Mouse (Mus musculus) common myeloid progenitor, adult 5-6 weeks (primary cell): ENCODE measurements around the gene Ppp6r1. TPM values are rescaled to one million over a fixed set of nuclear protein-coding genes. Genes with fewer than 3 reads are reported as not detected.
A peak's percentile ranks its signal among the peaks of the same experiment; 100 is the strongest.

Experiments
- ATAC-seq: replicated peaks from 2 replicates; pipeline ENCODE4 v1.8.0; 2016; ENCODE audit warnings: low read depth, mild to moderate bottlenecking, moderate TSS enrichment, inconsistent platforms; ENCODE audit not compliant: poor library complexity, severe bottlenecking
- total RNA-seq: library from RNA; stranded (forward); fragments of 200-1000, 187-1606 nt; gene quantifications from 2 replicates; pipeline ENCODE4 v1.2.3, GENCODE M21; 2017

Ppp6r1 gene
- total RNA-seq, 1 experiment from 2014 or later, result 149 TPM

GRCm38 (mm10) chr7:4623544-4624189, 35.2 kb downstream of the Ppp6r1 start:
- ATAC-seq, result peak; percentile 52; the same call in 1 of the 2 replicates

GRCm38 (mm10) chr7:4619979-4620378, 38.8 kb downstream of the Ppp6r1 start:
- peak; percentile 87 for ATAC-seq

GRCm38 (mm10) chr7:4613740-4614403, 44.9 kb downstream of the Ppp6r1 start:
- ATAC-seq, result peak; percentile 82

GRCm38 (mm10) chr7:4612956-4613355, 45.9 kb downstream of the Ppp6r1 start:
- no peak for ATAC-seq

GRCm38 (mm10) chr7:4612386-4612785, 46.4 kb downstream of the Ppp6r1 start:
- ATAC-seq, result no peak

- no peak for ATAC-seq
Observed at GRCm38 (mm10) chr7:4611921-4612341, 46.9 kb downstream of the Ppp6r1 start.

- no peak for ATAC-seq
Observed at GRCm38 (mm10) chr7:4611511-4611910, 47.3 kb downstream of the Ppp6r1 start.

GRCm38 (mm10) chr7:4608002-4608401, 50.8 kb downstream of the Ppp6r1 start:
- peak; percentile 39; the same call in 1 of the 2 replicates for ATAC-seq

- ATAC-seq, result no peak
Observed at GRCm38 (mm10) chr7:4603873-4604272, 54.9 kb downstream of the Ppp6r1 start, which contains the start of gene Ptprh. TSS of gene Ptprh (minus strand) at chr7:4604041.

- ATAC-seq, result no peak
Observed at GRCm38 (mm10) chr7:4602969-4603368, 55.9 kb downstream of the Ppp6r1 start.

- peak; percentile 81 for ATAC-seq
Observed at GRCm38 (mm10) chr7:4597046-4597445, 61.8 kb downstream of the Ppp6r1 start.

Other genes with a start within 250 kb of the Ppp6r1 start
- gene Rdh13, start 213.4 kb downstream of the Ppp6r1 start, total RNA-seq, result 14.0 and 15.1 TPM in 2 replicates
- 4.2 and 5.6 TPM in 2 replicates for gene Eps8l1, start 198.3 kb downstream of the Ppp6r1 start, total RNA-seq
- 90.2 and 117 TPM in 2 replicates for gene Ppp1r12c, start 157.3 kb downstream of the Ppp6r1 start, total RNA-seq
- gene Tnnt1, start 142.6 kb downstream of the Ppp6r1 start, total RNA-seq, result 6.1 and 6.6 TPM in 2 replicates
- gene Tnni3, start 134.8 kb downstream of the Ppp6r1 start, total RNA-seq, result 0.87 and 1.9 TPM in 2 replicates
- gene Dnaaf3, start 126.6 kb downstream of the Ppp6r1 start, total RNA-seq, result 1.6 TPM in 1 of 2 replicates, not detected in the other
- not detected in 2 replicates for gene Syt5, start 111.5 kb downstream of the Ppp6r1 start, total RNA-seq
- not detected in 2 replicates for gene Ptprh, start 55.0 kb downstream of the Ppp6r1 start, total RNA-seq
- 8.6 and 18.7 TPM in 2 replicates for gene Tmem86b, start 27.6 kb downstream of the Ppp6r1 start, total RNA-seq
- 28.6 and 43.6 TPM in 2 replicates for gene Hspbp1, start 26.0 kb upstream of the Ppp6r1 start, total RNA-seq
- not detected in 2 replicates for gene Brsk1, start 31.6 kb upstream of the Ppp6r1 start, total RNA-seq
- 6.6 and 8.3 TPM in 2 replicates for gene Tmem150b, start 66.2 kb upstream of the Ppp6r1 start, total RNA-seq
- 33.0 and 37.9 TPM in 2 replicates for gene Kmt5c, start 81.1 kb upstream of the Ppp6r1 start, total RNA-seq
- gene Cox6b2, start 94.1 kb upstream of the Ppp6r1 start, total RNA-seq, result 63.5 and 74.7 TPM in 2 replicates
- gene Fam71e2, start 112.3 kb upstream of the Ppp6r1 start, total RNA-seq, result not detected in 2 replicates
- 0.59 TPM in 1 of 2 replicates, not detected in the other for gene Il11, start 123.8 kb upstream of the Ppp6r1 start, total RNA-seq
- not detected in 2 replicates for gene Tmem190, start 123.9 kb upstream of the Ppp6r1 start, total RNA-seq
- 7.0 and 8.4 TPM in 2 replicates for gene Tmem238, start 130.6 kb upstream of the Ppp6r1 start, total RNA-seq
- gene Rpl28, start 133.9 kb upstream of the Ppp6r1 start, total RNA-seq, result 690 and 777 TPM in 2 replicates
- 190 and 203 TPM in 2 replicates for gene Ube2s, start 153.6 kb upstream of the Ppp6r1 start, total RNA-seq
- gene Shisa7, start 185.7 kb upstream of the Ppp6r1 start, total RNA-seq, result 0.05 TPM in 2 replicates
- 8.0 and 70.9 TPM in 2 replicates for gene Isoc2b, start 211.2 kb upstream of the Ppp6r1 start, total RNA-seq
- gene Isoc2a, start 218.1 kb upstream of the Ppp6r1 start, total RNA-seq, result 3.8 and 6.5 TPM in 2 replicates
- not detected in 2 replicates for gene Gm36210, start 247.5 kb upstream of the Ppp6r1 start, total RNA-seq